In the genomic region with DNA sequence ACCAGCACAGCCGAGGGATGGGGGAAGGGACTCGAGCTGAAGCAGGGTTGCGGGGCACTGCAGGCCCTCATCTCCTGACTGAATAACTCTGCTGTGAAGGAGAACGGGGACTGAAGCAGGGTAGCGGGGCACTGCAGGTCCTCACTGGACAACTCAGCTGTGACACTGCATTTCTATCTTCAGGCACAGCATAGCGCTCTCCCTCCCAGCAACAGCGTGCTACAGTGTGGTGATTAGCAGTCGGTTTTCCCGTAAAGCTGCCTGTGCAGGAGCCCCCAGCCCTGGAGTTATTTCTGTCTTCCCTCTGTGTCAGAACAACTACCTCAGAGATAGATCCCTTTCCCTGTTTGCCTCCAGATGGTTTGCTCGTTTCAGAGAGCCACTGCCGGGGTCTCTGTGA, we compare ENCODE assay signal across 25 mouse cellular contexts. TPM values are rescaled to one million over a fixed set of nuclear protein-coding genes. Genes with fewer than 3 reads are reported as not detected.
DNase-seq lines count a peak whose midpoint lies in the region; ATAC-seq and TF ChIP-seq lines count a peak whose summit lies in the region.
"Had no signal": no experiment of that assay in that cellular context is flagged by ENCODE, and none has a peak within 500 bp of the region (broad histone marks: within the 10 kb centered on the region; RNA-seq: fewer than 3 reads in every experiment).

No protein-coding gene starts in this region.

- no peak for TF ChIP-seq CTCF in thymus, adult 2 months (IDR thresholded peaks at IDR 0.05; ENCODE audit: borderline replicate concordance, control insufficient read depth, extremely low read depth, insufficient read depth, low read length, poor library complexity)

- H3K4me3 ChIP-seq in heart, embryonic 16.5 days (ENCODE audit: low read length), result no peak overlapping the region
- peak overlapping the region; percentile 27; the same call in 1 of the 2 replicates for H3K4me3 ChIP-seq in thymus, adult 2 months (ENCODE audit: control insufficient read depth, insufficient read depth, low read length)
- H3K4me3 ChIP-seq: embryonic facial prominence, embryonic 12.5 days; gastrocnemius, adult 2 months; myocyte had no signal

- H3K9me3 ChIP-seq in heart, embryonic 16.5 days (replicated peaks; ENCODE audit: control insufficient read depth, low read length), result no peaks in the 10 kb centered on the region
- H3K9me3 ChIP-seq: embryonic facial prominence, embryonic 12.5 days; G1E had no signal

- peak overlapping the region; percentile 47 for H3K4me2 ChIP-seq in heart, embryonic 16.5 days (ENCODE audit: low read depth, low read length)
- H3K4me2 ChIP-seq: embryonic facial prominence, embryonic 12.5 days; liver, embryonic 11.5 days had no signal

- peak; percentile 58 for ATAC-seq in heart, embryonic 16.5 days (replicated peaks; ENCODE audit: extremely low read depth, insufficient read depth, low FRiP score)
- ATAC-seq in erythroblast, adult 5-6 weeks (replicated peaks; ENCODE audit: low FRiP score, poor library complexity, severe bottlenecking), result no peak
- ATAC-seq: forebrain, postnatal 0 days; hindbrain, embryonic 16.5 days; intestine, postnatal 0 days had no signal

- no peaks in the 10 kb centered on the region for H3K36me3 ChIP-seq in heart, embryonic 16.5 days (ENCODE audit: control insufficient read depth, insufficient read depth)
- no peaks in the 10 kb centered on the region for H3K36me3 ChIP-seq in thymus, adult 2 months (ENCODE audit: control insufficient read depth, insufficient read depth, low read length)
- H3K36me3 ChIP-seq: embryonic facial prominence, embryonic 12.5 days; G1E had no signal

- no peak overlapping the region; the same call in 1 of the 2 replicates for H3K27ac ChIP-seq in heart, embryonic 16.5 days (ENCODE audit: low read length)
- no peak overlapping the region for H3K27ac ChIP-seq in thymus, adult 2 months (ENCODE audit: control insufficient read depth, insufficient read depth, low read length)
- H3K27ac ChIP-seq: embryonic facial prominence, embryonic 12.5 days; gastrocnemius, adult 2 months; macrophage had no signal

- WGBS in heart, embryonic 16.5 days, result 33% methylated on average over 11 of the region's 11 CpGs
- 51% methylated on average over 11 of the region's 11 CpGs for WGBS in thymus, adult 2 months

- no peaks in the 10 kb centered on the region for H3K27me3 ChIP-seq in heart, embryonic 16.5 days (ENCODE audit: control insufficient read depth, insufficient read depth, low read length)
- H3K27me3 ChIP-seq in thymus, adult 2 months (ENCODE audit: control insufficient read depth, insufficient read depth, low read length), result no peaks in the 10 kb centered on the region
- H3K27me3 ChIP-seq: embryonic facial prominence, embryonic 12.5 days had no signal

- H3K9ac ChIP-seq in heart, embryonic 16.5 days (ENCODE audit: low read length), result peak overlapping the region; percentile 58; the same call in 1 of the 2 replicates
- H3K9ac ChIP-seq: embryonic facial prominence, embryonic 12.5 days; forebrain, postnatal 0 days had no signal

- no peak for TF ChIP-seq POLR2A in thymus, adult 2 months (IDR thresholded peaks at IDR 0.05; ENCODE audit: control insufficient read depth, extremely low read depth, insufficient read depth, low read length, poor library complexity)

- DNase-seq in heart, adult 18-20 months, result no peak
- DNase-seq in thymus, adult 2 months, result no peak
- no peak for DNase-seq in thymus, postnatal 25 days
- peak; percentile 6 for DNase-seq in embryo, embryonic 9.5 days (ENCODE audit: extremely low spot score)
- no peak for DNase-seq in frontal cortex, postnatal 36 days (ENCODE audit: low spot score in 2 of 2)
- DNase-seq: cerebellum, adult 9-11 months; forebrain, postnatal 0 days; gastrocnemius, adult 2 months; heart, adult 11 months; kidney, postnatal 36 days; lung, adult 2 months; midbrain, embryonic 14.5 days; retina, postnatal 1 day; right cerebral cortex, postnatal 4 days had no signal

- peaks cover 5% of the 10 kb centered on the region for H3K4me1 ChIP-seq in heart, embryonic 16.5 days (ENCODE audit: control insufficient read depth, insufficient read depth, low read length)
- H3K4me1 ChIP-seq in thymus, adult 2 months (replicated peaks; ENCODE audit: control insufficient read depth, insufficient read depth, low read length), result peaks cover 5% of the 10 kb centered on the region; the same call in 1 of the 2 replicates
- H3K4me1 ChIP-seq: embryonic facial prominence, embryonic 12.5 days had no signal

RNA-seq across cellular contexts. Expression of a gene that starts 15.7 kb away (rescaled TPM):
- polyA plus RNA-seq in heart, embryonic 16.5 days (2015; fragmentation: Nextera tagmentation; extraction: Ambion mirVana), result not detected in 2 replicates
- total RNA-seq in heart, adult 18-20 months (2021), result 100 to 1,000 TPM in 1 of 2 experiments, 1 to 10 TPM in 1; 1.1 to 108 TPM
- polyA plus RNA-seq in thymus, adult 2 months (2012; rRNA removed), result 157 and 415 TPM in 2 replicates
- total RNA-seq in erythroblast, adult 5-6 weeks (2015; ENCODE audit: low replicate concordance), result not detected in 2 replicates
- not detected in 2 replicates for total RNA-seq in erythroblast, adult 5-6 weeks (2017; ENCODE audit: low replicate concordance)
- total RNA-seq: forebrain, postnatal 0 days; G1E; gastrocnemius, adult 2 months; layer of hippocampus, postnatal 10 days; left cerebral cortex, postnatal 10 days had no signal
- polyA plus RNA-seq: embryonic facial prominence, embryonic 12.5 days; forebrain, postnatal 0 days; G1E; intestine, postnatal 0 days; liver, embryonic 11.5 days; macrophage; midbrain, embryonic 14.5 days; myocyte had no signal

RNA-seq across cellular contexts. Expression of a gene that starts 57.8 kb away (rescaled TPM):
- polyA plus RNA-seq in heart, embryonic 16.5 days (2015; fragmentation: Nextera tagmentation; extraction: Ambion mirVana), result 9.8 and 10.4 TPM in 2 replicates
- total RNA-seq in heart, adult 18-20 months (2021), result 1 to 10 TPM; 8.4 to 8.9 TPM
- 3.9 and 4.4 TPM in 2 replicates for polyA plus RNA-seq in thymus, adult 2 months (2012; rRNA removed)
- total RNA-seq in erythroblast, adult 5-6 weeks (2015; ENCODE audit: low replicate concordance), result 5.8 and 6.9 TPM in 2 replicates
- total RNA-seq in erythroblast, adult 5-6 weeks (2017; ENCODE audit: low replicate concordance), result 8.8 and 12.5 TPM in 2 replicates
